Mouse (Mus musculus): Measurements from ENCODE around the gene Olfr486. TPM values are rescaled to one million over a fixed set of nuclear protein-coding genes. Genes with fewer than 3 reads are reported as not detected.
"Not testable (repeated sequence)": the region's sequence is repeated elsewhere in the genome, so short reads cannot be mapped to it uniquely, and the experiment has no call there.

Gene Olfr486
- not detected in 2 replicates for polyA plus RNA-seq (2014; fragmentation: Nextera tagmentation; extraction: Ambion mirVana)

DNA sequence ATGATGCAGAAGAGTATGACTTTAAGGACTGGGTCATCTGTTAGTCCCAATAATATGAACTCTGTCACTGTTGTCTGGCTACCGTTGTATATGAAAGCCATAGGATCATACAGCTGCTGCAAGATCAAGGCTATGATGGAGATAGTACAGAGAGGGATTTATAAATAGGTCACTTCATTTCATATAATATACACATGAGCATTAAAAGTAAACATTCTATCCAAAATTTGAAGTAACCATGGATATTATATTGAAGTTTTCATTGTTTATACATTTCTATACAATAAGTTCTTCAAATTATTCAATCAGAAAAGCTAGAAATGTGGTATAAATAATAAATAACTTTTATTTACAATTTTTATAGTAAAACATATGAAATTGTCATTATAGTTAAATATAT, at the start of gene Olfr486:
Gene Olfr486 (minus strand): TSS at position 101 of the 400 bp plus-strand sequence.
- H3K36me3 ChIP-seq (ENCODE audit: control insufficient read depth, insufficient read depth, low read length); H3K27ac ChIP-seq (ENCODE audit: low read depth); DNase-seq (ENCODE audit: low spot score); H3K9ac ChIP-seq (ENCODE audit: low read length); ATAC-seq (replicated peaks; ENCODE audit: low FRiP score, low TSS enrichment, low read depth); H3K27me3 ChIP-seq (replicated peaks; ENCODE audit: control insufficient read depth, insufficient read depth, low read length); H3K4me3 ChIP-seq (ENCODE audit: low read depth, low read length); H3K4me1 ChIP-seq (replicated peaks; ENCODE audit: control insufficient read depth, insufficient read depth, low read length); H3K9me3 ChIP-seq (ENCODE audit: control insufficient read depth, low read length); H3K4me2 ChIP-seq (ENCODE audit: low read length): not testable (repeated sequence)
- 88% methylated on average over 1 of the region's 1 CpGs for WGBS

DNA sequence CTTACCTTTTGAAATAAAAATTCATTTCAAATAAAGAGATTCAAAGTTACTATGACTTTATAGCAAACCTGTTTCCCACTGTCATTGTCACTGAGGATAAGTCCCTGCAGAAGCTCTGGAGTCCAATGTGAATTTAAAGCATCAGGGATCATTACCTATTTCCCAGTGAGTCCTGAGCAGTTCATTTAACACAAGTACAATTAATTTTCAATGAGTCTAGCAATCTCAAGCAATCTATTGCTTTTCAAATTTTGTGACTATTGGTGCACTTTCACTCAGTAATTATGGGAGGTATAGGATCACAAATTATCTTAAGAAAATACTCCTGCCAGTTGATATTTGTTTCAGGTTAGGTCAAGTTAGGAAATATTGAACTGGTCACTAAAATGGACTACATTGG, 42.0 kb upstream of the Olfr486 start, which contains the start of gene Olfr487:
Gene Olfr487 (minus strand): TSS at position 101 of the 400 bp plus-strand sequence.
- not testable (repeated sequence) for ATAC-seq (replicated peaks; ENCODE audit: low FRiP score, low TSS enrichment, low read depth); H3K4me2 ChIP-seq (ENCODE audit: low read length); H3K9me3 ChIP-seq (ENCODE audit: control insufficient read depth, low read length); H3K27me3 ChIP-seq (replicated peaks; ENCODE audit: control insufficient read depth, insufficient read depth, low read length); H3K9ac ChIP-seq (ENCODE audit: low read length); H3K4me3 ChIP-seq (ENCODE audit: low read depth, low read length); H3K36me3 ChIP-seq (ENCODE audit: control insufficient read depth, insufficient read depth, low read length); H3K4me1 ChIP-seq (replicated peaks; ENCODE audit: control insufficient read depth, insufficient read depth, low read length); H3K27ac ChIP-seq (ENCODE audit: low read depth); DNase-seq (ENCODE audit: low spot score)

DNA sequence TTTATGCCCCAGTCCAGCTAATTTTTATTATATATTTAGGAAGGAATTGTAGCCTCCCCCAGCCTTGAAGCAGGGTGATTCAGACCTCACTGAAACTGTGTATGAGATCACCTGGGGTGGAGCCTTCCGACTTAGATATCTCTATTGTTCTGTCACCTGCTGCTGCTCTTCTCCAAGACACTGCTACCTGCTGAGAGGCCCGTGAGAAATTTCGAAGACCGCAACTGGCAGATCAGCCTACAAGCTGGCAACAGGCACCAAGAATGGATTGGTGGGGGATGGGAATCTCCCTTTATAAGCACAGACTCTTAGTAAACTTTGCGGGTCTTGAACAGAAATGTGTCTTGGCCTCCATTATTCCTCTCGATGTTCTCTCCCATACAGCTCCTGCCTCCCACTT, 24.4 kb upstream of the Olfr486 start:
- no peaks in the 10 kb centered on the region for H3K27me3 ChIP-seq (replicated peaks; ENCODE audit: control insufficient read depth, insufficient read depth, low read length)
- no peak overlapping the region for H3K9ac ChIP-seq (ENCODE audit: low read length)
- 73% methylated on average over 6 of the region's 6 CpGs for WGBS
- no peaks in the 10 kb centered on the region for H3K36me3 ChIP-seq (ENCODE audit: control insufficient read depth, insufficient read depth, low read length)
- H3K4me1 ChIP-seq (replicated peaks; ENCODE audit: control insufficient read depth, insufficient read depth, low read length): no peaks in the 10 kb centered on the region
- no peak overlapping the region for H3K27ac ChIP-seq (ENCODE audit: low read depth)
- no peak for DNase-seq (ENCODE audit: low spot score)
- H3K4me3 ChIP-seq (ENCODE audit: low read depth, low read length): no peak overlapping the region
- no peak overlapping the region for H3K4me2 ChIP-seq (ENCODE audit: low read length)
- H3K9me3 ChIP-seq (ENCODE audit: control insufficient read depth, low read length): no peaks in the 10 kb centered on the region
- no peak for ATAC-seq (replicated peaks; ENCODE audit: low FRiP score, low TSS enrichment, low read depth)

DNA sequence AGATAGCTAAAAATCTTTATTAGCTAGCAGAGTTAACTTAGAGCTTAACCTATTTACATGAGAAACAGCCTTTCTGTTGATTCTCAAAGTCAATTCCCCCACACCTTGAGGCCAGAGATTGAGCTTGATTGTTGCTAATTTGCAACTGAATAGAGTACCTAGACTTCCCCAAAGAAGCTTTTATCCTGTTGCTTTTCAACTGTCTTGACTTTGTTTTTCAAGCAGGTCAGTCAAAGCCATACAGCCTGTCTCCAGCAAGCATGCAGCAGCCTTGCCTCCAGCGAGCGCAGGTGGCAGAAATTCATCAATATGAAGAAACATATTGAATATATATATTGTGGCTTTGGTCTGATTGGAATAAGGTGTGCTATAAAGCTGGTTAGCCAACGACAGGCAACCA, 23.8 kb upstream of the Olfr486 start:
- not testable (repeated sequence) for H3K4me2 ChIP-seq (ENCODE audit: low read length); DNase-seq (ENCODE audit: low spot score); H3K9ac ChIP-seq (ENCODE audit: low read length); H3K4me3 ChIP-seq (ENCODE audit: low read depth, low read length); H3K27me3 ChIP-seq (replicated peaks; ENCODE audit: control insufficient read depth, insufficient read depth, low read length); H3K4me1 ChIP-seq (replicated peaks; ENCODE audit: control insufficient read depth, insufficient read depth, low read length); H3K27ac ChIP-seq (ENCODE audit: low read depth); ATAC-seq (replicated peaks; ENCODE audit: low FRiP score, low TSS enrichment, low read depth); H3K36me3 ChIP-seq (ENCODE audit: control insufficient read depth, insufficient read depth, low read length); H3K9me3 ChIP-seq (ENCODE audit: control insufficient read depth, low read length)
- WGBS: 63% methylated on average over 3 of the region's 3 CpGs

DNA sequence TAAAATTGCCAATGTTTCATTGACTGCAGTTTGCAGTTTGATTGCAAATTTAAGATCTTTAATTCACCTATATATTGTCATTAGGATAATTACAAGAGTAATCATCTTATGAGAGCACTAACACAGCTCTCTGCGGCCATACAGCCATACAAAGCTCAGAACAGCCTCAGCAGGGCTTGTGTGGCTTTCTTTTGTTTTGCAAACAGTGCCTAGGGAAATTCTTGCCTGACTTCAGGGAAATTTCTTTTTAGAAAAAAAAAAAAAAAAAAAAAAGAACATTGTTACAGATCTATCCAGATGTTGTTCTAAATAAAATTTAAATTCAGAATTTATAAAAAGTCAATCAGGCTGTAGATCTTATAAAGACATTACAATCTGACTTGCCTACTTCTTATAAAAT, 20.2 kb upstream of the Olfr486 start:
- H3K4me1 ChIP-seq (replicated peaks; ENCODE audit: control insufficient read depth, insufficient read depth, low read length); H3K4me3 ChIP-seq (ENCODE audit: low read depth, low read length); DNase-seq (ENCODE audit: low spot score); H3K27ac ChIP-seq (ENCODE audit: low read depth); H3K36me3 ChIP-seq (ENCODE audit: control insufficient read depth, insufficient read depth, low read length); H3K9ac ChIP-seq (ENCODE audit: low read length); H3K9me3 ChIP-seq (ENCODE audit: control insufficient read depth, low read length); ATAC-seq (replicated peaks; ENCODE audit: low FRiP score, low TSS enrichment, low read depth); H3K4me2 ChIP-seq (ENCODE audit: low read length); H3K27me3 ChIP-seq (replicated peaks; ENCODE audit: control insufficient read depth, insufficient read depth, low read length): not testable (repeated sequence)
- WGBS: 66% methylated on average over 1 of the region's 1 CpGs

DNA sequence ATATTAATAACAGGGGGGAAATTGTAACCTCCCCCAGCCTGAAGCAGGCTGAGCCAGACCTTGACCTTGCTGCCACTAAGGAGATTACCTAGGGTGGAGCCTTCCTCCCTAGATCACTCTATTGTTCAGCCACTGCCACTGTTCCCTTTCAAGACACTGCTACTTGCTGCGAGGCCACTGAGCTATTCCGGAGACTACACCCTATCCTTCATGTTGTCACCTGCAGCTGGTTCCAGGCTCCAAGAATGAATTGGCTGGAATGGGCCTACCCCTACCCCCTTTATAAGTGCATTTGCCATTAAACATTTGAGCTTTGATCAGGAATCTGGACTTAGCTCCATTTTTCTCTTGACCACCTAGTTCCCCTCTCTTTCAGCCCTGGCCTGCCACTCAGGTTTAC, 18.7 kb upstream of the Olfr486 start:
- not testable (repeated sequence) for H3K4me2 ChIP-seq (ENCODE audit: low read length); ATAC-seq (replicated peaks; ENCODE audit: low FRiP score, low TSS enrichment, low read depth); H3K4me3 ChIP-seq (ENCODE audit: low read depth, low read length); H3K36me3 ChIP-seq (ENCODE audit: control insufficient read depth, insufficient read depth, low read length); H3K4me1 ChIP-seq (replicated peaks; ENCODE audit: control insufficient read depth, insufficient read depth, low read length); H3K27ac ChIP-seq (ENCODE audit: low read depth); H3K9me3 ChIP-seq (ENCODE audit: control insufficient read depth, low read length); DNase-seq (ENCODE audit: low spot score); H3K9ac ChIP-seq (ENCODE audit: low read length); H3K27me3 ChIP-seq (replicated peaks; ENCODE audit: control insufficient read depth, insufficient read depth, low read length)
- WGBS: 57% methylated on average over 2 of the region's 2 CpGs

DNA sequence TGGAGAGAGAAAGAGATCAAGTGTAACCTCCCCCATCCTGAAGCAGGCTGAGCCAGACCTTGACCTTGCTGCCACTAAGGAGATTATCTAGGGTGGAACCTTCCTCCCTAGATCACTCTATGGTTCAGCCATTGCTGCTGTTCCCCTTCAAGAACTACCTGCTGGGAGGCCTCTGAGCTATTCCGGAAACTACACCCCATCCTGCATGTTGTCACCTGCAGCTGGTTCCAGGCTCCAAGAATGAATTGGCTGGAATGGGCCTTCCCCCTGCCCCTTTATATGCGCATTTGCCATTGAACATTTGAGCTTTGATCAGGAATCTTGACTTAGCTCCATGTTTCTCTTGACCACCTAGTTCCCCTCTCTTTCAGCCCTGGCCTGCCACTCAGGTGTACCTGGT, 12.7 kb upstream of the Olfr486 start:
- not testable (repeated sequence) for H3K4me1 ChIP-seq (replicated peaks; ENCODE audit: control insufficient read depth, insufficient read depth, low read length); H3K4me3 ChIP-seq (ENCODE audit: low read depth, low read length); H3K27me3 ChIP-seq (replicated peaks; ENCODE audit: control insufficient read depth, insufficient read depth, low read length)

DNA sequence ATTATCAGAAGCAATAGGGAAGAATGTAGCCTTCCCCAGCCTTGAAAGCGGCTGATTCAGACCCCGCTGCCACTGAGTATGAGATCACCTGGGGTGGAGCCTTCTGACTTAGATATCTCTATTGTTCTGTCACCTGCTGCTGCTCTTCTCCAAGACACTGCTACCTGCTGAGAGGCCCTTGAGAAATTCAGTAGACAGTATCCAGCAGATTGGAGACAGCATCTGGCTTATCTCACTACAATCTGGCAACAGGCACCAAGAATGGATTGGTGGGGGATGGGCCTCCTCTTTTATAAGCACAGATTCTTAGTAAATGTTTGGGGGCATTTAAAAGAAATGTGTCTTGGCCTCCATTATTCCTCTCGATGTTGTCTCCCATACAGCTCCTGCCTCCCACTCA, 11.9 kb upstream of the Olfr486 start:
- WGBS: 75% methylated on average over 3 of the region's 3 CpGs
- DNase-seq (ENCODE audit: low spot score); H3K9me3 ChIP-seq (ENCODE audit: control insufficient read depth, low read length); H3K9ac ChIP-seq (ENCODE audit: low read length); H3K36me3 ChIP-seq (ENCODE audit: control insufficient read depth, insufficient read depth, low read length); H3K27ac ChIP-seq (ENCODE audit: low read depth); ATAC-seq (replicated peaks; ENCODE audit: low FRiP score, low TSS enrichment, low read depth); H3K4me1 ChIP-seq (replicated peaks; ENCODE audit: control insufficient read depth, insufficient read depth, low read length); H3K4me3 ChIP-seq (ENCODE audit: low read depth, low read length); H3K4me2 ChIP-seq (ENCODE audit: low read length); H3K27me3 ChIP-seq (replicated peaks; ENCODE audit: control insufficient read depth, insufficient read depth, low read length): not testable (repeated sequence)

More for the DNA sequence above, 12.7 kb upstream of the Olfr486 start:
- not testable (repeated sequence) for H3K9ac ChIP-seq (ENCODE audit: low read length); ATAC-seq (replicated peaks; ENCODE audit: low FRiP score, low TSS enrichment, low read depth); H3K9me3 ChIP-seq (ENCODE audit: control insufficient read depth, low read length); H3K4me2 ChIP-seq (ENCODE audit: low read length); H3K27ac ChIP-seq (ENCODE audit: low read depth); H3K36me3 ChIP-seq (ENCODE audit: control insufficient read depth, insufficient read depth, low read length); DNase-seq (ENCODE audit: low spot score)
- WGBS: 91% methylated on average over 2 of the region's 2 CpGs

DNA sequence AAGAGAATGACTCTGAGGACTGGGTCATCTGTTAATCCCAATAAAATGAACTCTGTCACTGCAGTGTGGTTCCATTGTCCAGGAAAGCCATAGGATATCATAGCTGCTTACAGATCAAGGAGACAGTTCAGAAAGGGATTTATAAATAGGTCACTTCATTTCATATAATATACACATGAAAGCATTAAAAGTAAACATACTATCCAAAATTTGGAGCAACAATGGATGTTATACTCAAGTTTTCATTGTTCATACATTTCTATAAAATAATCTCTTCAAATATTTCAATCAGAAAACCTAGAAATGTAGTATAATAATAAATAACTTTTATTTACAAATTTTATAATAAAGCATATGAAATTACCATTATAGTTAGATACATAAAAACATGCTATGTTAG, 12.8 kb downstream of the Olfr486 start, which contains the start of gene Olfr485:
Gene Olfr485 (minus strand): TSS at position 101 of the 400 bp plus-strand sequence.
- Histone ChIP-seq H3K9me3 (ENCODE audit: control insufficient read depth, low read length) (no peaks in the 10 kb centered on the region), H3K9ac (ENCODE audit: low read length) (no peak within 1 kb of the TSS), H3K4me2 (ENCODE audit: low read length) (no peak within 1 kb of the TSS), H3K27ac (ENCODE audit: low read depth) (no peak within 1 kb of the TSS), H3K27me3 (replicated peaks; ENCODE audit: control insufficient read depth, insufficient read depth, low read length) (no peaks in the 10 kb centered on the region), H3K4me3 (ENCODE audit: low read depth, low read length) (no peak within 1 kb of the TSS), H3K36me3 (ENCODE audit: control insufficient read depth, insufficient read depth, low read length) (no peaks in the 10 kb centered on the region), H3K4me1 (replicated peaks; ENCODE audit: control insufficient read depth, insufficient read depth, low read length) (no peaks in the 10 kb centered on the region)
- ATAC-seq (replicated peaks; ENCODE audit: low FRiP score, low TSS enrichment, low read depth) (no peak), DNase-seq (ENCODE audit: low spot score) (no peak)

Data from intestine, embryonic 14.5 days (tissue).